Mouse (Mus musculus) midbrain, embryonic 10.5 days (tissue): ENCODE data around the gene Cdh23. TPM values are rescaled to one million over a fixed set of nuclear protein-coding genes. Genes with fewer than 3 reads are reported as not detected.

ENCODE experiments used
- DNase-seq: peaks from one replicate; pipeline ENCODE4 v3.0.0-alpha.2; 2017; ENCODE audit warnings: low spot score
- H3K27ac ChIP-seq: fragments of 300-500 bp; sonication (generic); replicated peaks from 2 replicates; pipeline ENCODE4 v1.5.1; 2016; ENCODE audit warnings: mild to moderate bottlenecking
- H3K27me3 ChIP-seq: fragments of 300-500 bp; sonication (generic); 2 replicates; pipeline ENCODE4 v1.6.1; 2016; ENCODE audit warnings: low read depth, mild to moderate bottlenecking; ENCODE audit not compliant: poor library complexity, severe bottlenecking
- H3K36me3 ChIP-seq: fragments of 300-500 bp; sonication (generic); 2 replicates; pipeline ENCODE4 v1.6.1; 2016; ENCODE audit warnings: mild to moderate bottlenecking, moderate library complexity
- H3K4me1 ChIP-seq: fragments of 300-500 bp; sonication (generic); 2 replicates; pipeline ENCODE4 v1.6.1; 2016
- H3K4me3 ChIP-seq: fragments of 300-500 bp; sonication (generic); 2 replicates; pipeline ENCODE4 v1.5.1; 2016; ENCODE audit warnings: mild to moderate bottlenecking, moderate library complexity
- H3K9me3 ChIP-seq: fragments of 300-500 bp; sonication (generic); replicated peaks from 2 replicates; pipeline ENCODE4 v1.6.1; 2016; ENCODE audit warnings: mild to moderate bottlenecking
- WGBS: fragments of 180-500 bp; shearing (Covaris S2); methylation state at CpG from one replicate; pipeline ENCODE4 v1.1.7; 2016; 5-methylcytosine and 5-hydroxymethylcytosine counted together
- polyA plus RNA-seq: library from polyadenylated mRNA; unstranded; fragments of >200 nt; fragmentation: Nextera tagmentation; extraction: Ambion mirVana; gene quantifications from 2 replicates; pipeline ENCODE4 v1.2.1, GENCODE M21; 2016

Cdh23 gene
- polyA plus RNA-seq, 1 experiment from 2014 or later, result 0.53 TPM

DNA sequence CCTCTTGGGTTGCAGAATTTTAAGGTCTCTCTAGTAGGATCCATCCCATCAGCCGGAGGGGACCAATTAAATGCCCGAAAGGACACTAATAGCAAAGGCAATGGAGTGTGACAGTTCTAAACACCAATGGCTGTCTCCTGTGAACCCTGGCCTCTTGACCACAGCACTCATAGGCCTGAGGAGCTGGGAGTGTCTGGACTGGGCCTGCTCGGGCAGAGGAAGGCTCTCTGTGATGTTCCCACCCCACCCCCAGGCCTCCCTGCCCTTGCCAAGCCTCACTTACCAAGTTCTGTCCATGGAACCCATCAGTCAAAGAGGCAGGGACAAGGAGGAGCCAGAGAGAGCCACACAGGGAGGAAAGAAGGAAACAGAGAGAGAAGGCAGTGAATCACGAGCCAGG is 228.5 kb downstream of the Cdh23 start:
- no peak for DNase-seq

GRCm38 (mm10) chr10:60463953-60464647 is 232.2 kb downstream of the Cdh23 start:
- Histone ChIP-seq H3K9me3 (no peaks in the 10 kb centered on the region; the same call in 1 of the 2 replicates), H3K36me3 (no peaks in the 10 kb centered on the region), H3K27me3 (0 out of 2 replicates have a peak, but pooled peaks cover 3% of the 10 kb centered on the region), H3K27ac (no peak overlapping the region), H3K4me1 (peaks cover 10% of the 10 kb centered on the region), H3K4me3 (no peak overlapping the region)
- no peak for DNase-seq
- 86% methylated on average over 13 of the region's 13 CpGs for WGBS

More for the DNA sequence above, 228.5 kb downstream of the Cdh23 start:
- H3K27me3 ChIP-seq, result peaks cover 24% of the 10 kb centered on the region
- peaks cover 20% of the 10 kb centered on the region for H3K4me1 ChIP-seq
- 30% methylated on average over 4 of the region's 4 CpGs for WGBS
- no peak overlapping the region for H3K4me3 ChIP-seq
- H3K27ac ChIP-seq, result no peak overlapping the region
- H3K36me3 ChIP-seq, result no peaks in the 10 kb centered on the region
- H3K9me3 ChIP-seq, result no peaks in the 10 kb centered on the region

DNA sequence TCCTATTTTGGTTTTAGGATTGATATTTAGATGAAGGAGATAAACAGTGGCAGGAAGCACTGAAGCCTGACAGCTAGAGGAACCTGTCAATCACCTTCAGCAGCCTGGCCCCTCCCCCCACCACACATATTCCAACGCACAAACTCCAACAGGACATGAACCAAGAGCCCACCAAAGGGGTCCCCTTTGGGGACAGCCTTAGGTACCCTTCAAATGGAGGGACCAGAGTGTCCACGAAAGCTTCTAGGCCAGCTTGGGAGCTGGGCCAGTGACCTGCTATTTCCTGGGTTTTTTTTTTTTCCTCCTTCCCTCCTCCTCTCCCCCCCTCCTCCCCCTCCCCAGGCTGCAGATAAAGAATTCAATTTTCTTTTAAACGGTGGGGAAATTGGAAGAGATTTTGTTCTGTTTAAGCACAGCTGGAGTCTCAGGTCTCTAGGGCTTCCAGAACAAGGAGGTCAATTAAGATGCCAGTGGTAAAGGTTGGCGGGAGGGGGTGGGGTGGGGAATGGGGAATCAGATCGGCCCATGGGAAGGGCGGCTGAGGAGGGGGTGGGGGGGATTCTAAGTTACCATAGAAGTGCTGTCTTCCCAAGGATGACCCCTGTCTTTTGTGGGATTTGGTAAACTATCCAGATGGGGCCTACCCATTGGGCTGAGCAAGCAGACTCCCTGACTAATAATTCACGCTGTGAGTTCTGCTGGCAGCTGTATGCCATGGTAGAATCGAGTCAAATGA is 239.5 kb downstream of the Cdh23 start:
- H3K27ac ChIP-seq, result 0 out of 2 replicates have a peak overlapping the region, but pooled peaks have one; percentile 42
- no peak for DNase-seq
- no peaks in the 10 kb centered on the region for H3K36me3 ChIP-seq
- 10% methylated on average over 8 of the region's 8 CpGs for WGBS
- H3K27me3 ChIP-seq, result no peaks in the 10 kb centered on the region
- peaks cover 19% of the 10 kb centered on the region for H3K4me1 ChIP-seq
- H3K9me3 ChIP-seq, result no peaks in the 10 kb centered on the region; the same call in 1 of the 2 replicates
- no peak overlapping the region for H3K4me3 ChIP-seq

- no peaks in the 10 kb centered on the region; the same call in 1 of the 2 replicates for H3K9me3 ChIP-seq
- H3K4me1 ChIP-seq, result peaks cover 19% of the 10 kb centered on the region
- WGBS, result 81% methylated on average over 8 of the region's 8 CpGs
- H3K27me3 ChIP-seq, result no peaks in the 10 kb centered on the region
- no peak for DNase-seq
- H3K27ac ChIP-seq, result no peak overlapping the region
- H3K36me3 ChIP-seq, result no peaks in the 10 kb centered on the region
- H3K4me3 ChIP-seq, result no peak overlapping the region
These were observed 241.1 kb downstream of the Cdh23 start for GRCm38 (mm10) chr10:60455193-60455592.

DNA sequence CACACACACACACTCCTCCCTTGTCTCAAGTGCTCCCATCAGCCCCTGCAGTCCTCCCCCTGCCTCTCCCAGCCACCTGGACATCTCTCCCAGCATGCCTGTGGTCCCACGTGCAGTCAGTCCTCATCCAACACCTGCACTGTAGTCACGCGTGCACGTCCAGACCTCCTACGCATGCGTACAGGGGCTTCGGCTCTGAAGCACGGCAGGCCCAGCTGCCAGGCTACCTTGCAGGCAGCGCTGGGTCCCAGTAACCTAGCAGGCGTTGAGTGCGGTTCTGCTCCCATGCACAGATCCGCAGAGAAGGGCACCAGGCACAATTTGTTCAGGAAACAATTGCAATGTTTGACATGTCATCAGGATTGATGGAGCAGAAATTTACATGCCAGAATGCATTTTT is 249.1 kb downstream of the Cdh23 start:
- 93% methylated on average over 12 of the region's 12 CpGs for WGBS
- Histone ChIP-seq H3K9me3 (no peaks in the 10 kb centered on the region; the same call in 1 of the 2 replicates), H3K4me3 (no peak overlapping the region), H3K27me3 (0 out of 2 replicates have a peak, but pooled peaks cover 5% of the 10 kb centered on the region), H3K4me1 (no peaks in the 10 kb centered on the region), H3K27ac (no peak overlapping the region), H3K36me3 (no peaks in the 10 kb centered on the region)
- no peak for DNase-seq

DNA sequence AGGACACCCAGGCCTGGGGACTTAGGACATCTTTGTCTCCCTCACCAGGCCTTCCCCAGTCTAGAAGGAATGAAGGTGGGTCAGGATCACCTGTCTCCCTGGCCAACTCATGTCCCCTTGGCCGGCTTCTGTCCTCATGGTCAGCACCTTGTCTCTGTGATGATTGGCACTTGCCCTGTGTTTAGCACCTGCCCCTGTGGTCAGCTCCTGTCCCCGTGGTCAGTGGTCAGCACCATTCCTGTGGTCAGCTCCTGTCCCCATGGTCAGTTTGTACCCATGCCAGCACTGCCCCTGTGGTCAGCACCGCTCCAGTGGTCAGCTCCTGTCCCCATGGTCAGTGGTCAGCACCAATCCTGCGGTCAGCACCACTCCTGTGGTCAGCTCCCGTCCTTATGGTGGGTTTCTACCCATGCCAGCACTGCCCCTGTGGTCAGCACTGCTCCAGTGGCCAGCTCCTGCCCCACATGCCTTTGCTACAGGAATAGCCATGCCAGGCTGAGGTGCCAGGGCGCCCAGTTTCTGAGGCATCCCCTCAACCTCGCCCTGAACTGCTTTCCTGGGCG is 251.2 kb downstream of the Cdh23 start:
- WGBS, result 59% methylated on average over 8 of the region's 8 CpGs
- DNase-seq, result peak; percentile 65

DNA sequence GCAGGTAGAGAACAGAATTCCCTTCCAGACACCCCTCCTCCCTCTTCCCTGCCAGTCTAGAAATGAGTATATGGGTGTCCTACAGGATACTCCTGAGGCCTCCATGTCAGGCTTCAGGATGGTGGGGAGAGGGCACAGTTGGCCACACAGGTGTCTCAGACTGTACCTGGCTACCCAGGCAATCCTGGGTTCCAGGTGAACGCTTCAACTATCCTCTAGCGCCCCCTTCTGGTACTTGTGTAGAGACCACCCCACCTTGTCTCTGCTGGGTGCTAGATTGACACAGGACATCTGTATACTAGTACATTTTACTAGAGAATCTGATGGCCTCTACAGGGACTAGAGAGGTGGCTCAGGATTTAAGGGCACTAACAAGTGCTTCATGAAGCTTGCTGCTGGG is 253.2 kb downstream of the Cdh23 start:
- H3K36me3 ChIP-seq, result no peaks in the 10 kb centered on the region
- 0 out of 2 replicates have a peak, but pooled peaks cover 5% of the 10 kb centered on the region for H3K27me3 ChIP-seq
- H3K4me3 ChIP-seq, result no peak overlapping the region
- H3K4me1 ChIP-seq, result no peaks in the 10 kb centered on the region
- DNase-seq, result no peak
- no peaks in the 10 kb centered on the region; the same call in 1 of the 2 replicates for H3K9me3 ChIP-seq
- H3K27ac ChIP-seq, result no peak overlapping the region
- 11% methylated on average over 2 of the region's 2 CpGs for WGBS

More for the DNA sequence above, 251.2 kb downstream of the Cdh23 start:
- no peaks in the 10 kb centered on the region; the same call in 1 of the 2 replicates for H3K9me3 ChIP-seq
- no peaks in the 10 kb centered on the region for H3K4me1 ChIP-seq
- H3K36me3 ChIP-seq, result no peaks in the 10 kb centered on the region
- H3K27ac ChIP-seq, result no peak overlapping the region
- H3K4me3 ChIP-seq, result no peak overlapping the region
- H3K27me3 ChIP-seq, result 0 out of 2 replicates have a peak, but pooled peaks cover 5% of the 10 kb centered on the region

DNA sequence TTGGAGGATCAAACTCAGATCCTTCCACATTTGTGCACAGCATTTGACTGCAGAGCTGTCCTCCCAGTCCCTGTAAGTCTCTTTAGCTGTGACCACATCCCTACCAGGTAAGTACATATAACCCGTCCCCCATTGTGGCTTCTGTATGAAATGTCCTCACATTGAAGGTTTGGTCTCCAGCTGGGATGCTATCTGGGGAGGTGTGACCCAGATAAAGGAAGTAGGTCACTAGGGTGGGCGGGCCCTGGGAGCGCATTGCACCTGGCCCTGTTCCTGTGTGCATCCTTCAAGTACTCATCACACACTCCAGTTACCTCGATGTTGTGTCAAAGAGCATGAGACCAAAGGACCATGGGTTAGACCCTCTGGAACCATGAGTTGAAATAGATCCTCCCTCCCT is 254.0 kb downstream of the Cdh23 start:
- Histone ChIP-seq H3K4me3 (no peak overlapping the region), H3K36me3 (no peaks in the 10 kb centered on the region), H3K27me3 (0 out of 2 replicates have a peak, but pooled peaks cover 4% of the 10 kb centered on the region), H3K27ac (no peak overlapping the region), H3K4me1 (no peaks in the 10 kb centered on the region), H3K9me3 (no peaks in the 10 kb centered on the region; the same call in 1 of the 2 replicates)
- no peak for DNase-seq
- WGBS, result 86% methylated on average over 4 of the region's 4 CpGs

- H3K4me3 ChIP-seq, result no peak overlapping the region
- 27% methylated on average over 4 of the region's 4 CpGs for WGBS
- no peak for DNase-seq
- no peak overlapping the region for H3K27ac ChIP-seq
- H3K36me3 ChIP-seq, result no peaks in the 10 kb centered on the region
- peaks cover 19% of the 10 kb centered on the region for H3K4me1 ChIP-seq
- H3K9me3 ChIP-seq, result no peaks in the 10 kb centered on the region
- H3K27me3 ChIP-seq, result peaks cover 4% of the 10 kb centered on the region; the same call in 1 of the 2 replicates
These were observed 263.6 kb downstream of the Cdh23 start for GRCm38 (mm10) chr10:60432679-60433078.

- H3K27ac ChIP-seq, result peak overlapping the region; percentile 23; the same call in 1 of the 2 replicates
- 34% methylated on average over 6 of the region's 6 CpGs for WGBS
- H3K9me3 ChIP-seq, result peaks cover 8% of the 10 kb centered on the region
These were observed 265.7 kb downstream of the Cdh23 start for GRCm38 (mm10) chr10:60430591-60430990.

GRCm38 (mm10) chr10:60430001-60430400 is 266.3 kb downstream of the Cdh23 start:
- no peak overlapping the region for H3K4me3 ChIP-seq
- H3K9me3 ChIP-seq, result peaks cover 14% of the 10 kb centered on the region
- no peak for DNase-seq
- H3K27ac ChIP-seq, result no peak overlapping the region
- H3K27me3 ChIP-seq, result 0 out of 2 replicates have a peak, but pooled peaks cover 4% of the 10 kb centered on the region
- no peaks in the 10 kb centered on the region for H3K36me3 ChIP-seq
- 74% methylated on average over 10 of the region's 10 CpGs for WGBS
- H3K4me1 ChIP-seq, result peaks cover 19% of the 10 kb centered on the region

More at GRCm38 (mm10) chr10:60430591-60430990, 265.7 kb downstream of the Cdh23 start:
- H3K4me3 ChIP-seq, result no peak overlapping the region
- peaks cover 19% of the 10 kb centered on the region for H3K4me1 ChIP-seq
- DNase-seq, result no peak
- 0 out of 2 replicates have a peak, but pooled peaks cover 4% of the 10 kb centered on the region for H3K27me3 ChIP-seq
- no peaks in the 10 kb centered on the region for H3K36me3 ChIP-seq

DNA sequence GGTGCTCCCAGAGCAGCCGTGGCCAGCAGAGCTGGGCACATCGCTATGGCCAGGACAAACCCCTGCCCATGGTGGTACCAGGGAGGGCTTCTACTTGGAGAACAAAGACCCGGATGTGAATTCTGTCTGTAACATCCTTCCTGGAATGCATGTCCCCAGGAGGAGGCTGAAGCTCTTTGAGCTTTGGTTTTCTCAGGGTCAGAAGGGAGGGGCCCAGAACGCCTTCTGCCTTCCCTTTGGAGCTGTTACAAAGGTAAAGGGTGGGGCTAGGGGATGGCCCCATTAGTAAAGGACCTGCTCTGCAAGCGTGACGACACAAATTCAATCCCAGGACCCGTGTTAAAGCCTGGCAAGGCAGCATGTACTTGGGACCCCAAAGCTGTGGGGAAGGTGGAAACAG is 273.5 kb downstream of the Cdh23 start:
- Histone ChIP-seq H3K9me3 (peaks cover 17% of the 10 kb centered on the region), H3K4me3 (no peak overlapping the region), H3K36me3 (no peaks in the 10 kb centered on the region), H3K4me1 (no peaks in the 10 kb centered on the region), H3K27me3 (no peaks in the 10 kb centered on the region), H3K27ac (no peak overlapping the region)
- DNase-seq, result no peak
- 73% methylated on average over 7 of the region's 7 CpGs for WGBS
